Mouse (Mus musculus) left cerebral cortex, adult 2 months (tissue): ENCODE results near the gene Il1rl1. TPM values are rescaled to one million over a fixed set of nuclear protein-coding genes. Genes with fewer than 3 reads are reported as not detected.

Experiments
- DNase-seq, 2 experiments: peaks; one replicate each; pipeline ENCODE4 v3.0.0; 2021 to 2022; ENCODE audit warnings: low spot score in 2 of 2, mixed read lengths in 1 of 2; ENCODE audit errors: extremely low spot score in 1 of 2
- H3K27ac ChIP-seq: fragments of 200-600 bp; 2 replicates; pipeline ENCODE4 v1.8.1; 2022
- H3K4me3 ChIP-seq: fragments of 200-600 bp; 2 replicates; pipeline ENCODE4 v1.8.1; 2022
- CTCF ChIP-seq: fragments of 200-600 bp; IDR thresholded peaks from 2 replicates; pipeline ENCODE4 v1.8.1; 2022; ENCODE audit warnings: antibody characterized with exemption, mild to moderate bottlenecking, moderate library complexity
- intact Hi-C: fragments of 180-260 bp; cut with DNase I; formaldehyde crosslinking; loops from one replicate; pipeline ENCODE4 v1.15.1; 2025
- total RNA-seq, 2 experiments: library from RNA; stranded (reverse); gene quantifications; 2 replicates each; pipeline ENCODE4 v1.2.3; 2021

Il1rl1 gene
- total RNA-seq, 2 experiments from 2014 or later, result 0.14 TPM; not detected in 1

- peak in 1 of 2 experiments; percentile 17 for DNase-seq
- no peak for TF ChIP-seq CTCF
- 0 out of 2 replicates have a peak overlapping the region, but pooled peaks have one; percentile 18 for H3K27ac ChIP-seq
- H3K4me3 ChIP-seq, result no peak overlapping the region
- intact Hi-C loops, result no loop called here
Observed at GRCm38 (mm10) chr1:40444800-40445199, 15.4 kb downstream of the Il1rl1 start.

DNA sequence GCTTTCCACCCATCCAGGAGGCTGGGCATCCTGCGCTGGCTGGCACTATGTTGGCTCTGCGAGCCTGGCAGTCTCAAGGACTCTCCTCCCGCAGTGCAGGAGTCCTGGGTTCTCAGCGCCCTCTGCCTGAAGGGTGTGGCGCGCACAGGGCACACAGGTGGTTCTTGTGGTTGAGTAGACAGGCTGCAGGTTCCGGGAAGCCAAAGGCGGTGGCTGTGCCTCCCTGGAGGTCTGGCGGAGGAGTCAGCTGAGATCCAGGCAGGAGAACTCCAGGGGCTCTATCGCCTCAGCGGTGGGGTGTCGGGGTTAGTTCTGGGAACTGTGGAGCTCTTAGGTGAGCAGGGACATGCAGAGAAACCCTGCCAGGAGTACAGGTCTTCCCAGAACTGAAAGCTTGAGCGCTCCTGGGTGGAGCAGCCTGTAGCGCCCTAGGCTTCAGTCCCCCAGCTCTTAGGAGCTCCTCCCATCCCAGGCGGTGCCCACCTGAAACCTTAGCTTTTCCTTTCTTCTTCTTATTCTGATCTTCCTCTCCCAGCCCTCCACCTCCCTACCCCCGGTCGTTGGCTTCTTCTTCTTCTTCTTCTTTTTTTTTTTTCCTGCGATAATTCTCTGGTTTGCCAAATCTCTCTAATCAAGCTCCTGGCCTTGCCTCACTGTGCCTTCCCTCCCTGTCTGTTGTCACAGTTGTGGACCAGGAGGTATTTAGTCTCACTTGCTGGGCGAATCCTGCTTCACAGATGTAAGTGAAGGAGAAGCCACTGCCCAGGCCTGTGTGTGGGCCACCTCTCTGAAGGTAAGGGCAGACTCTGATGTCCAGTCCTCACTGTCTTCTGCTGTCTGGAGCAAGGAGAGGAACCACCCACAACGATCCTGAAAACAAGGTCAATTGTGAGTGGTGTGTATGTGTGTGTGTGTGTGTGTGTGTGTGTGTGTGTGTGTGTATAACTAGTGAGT is 36.4 kb downstream of the Il1rl1 start, which contains the start of gene Il18r1:
Gene Il18r1, plus strand, starts transcription at position 76 of the 954 bp plus-strand sequence.
- peak; percentile 5 for TF ChIP-seq CTCF
- intact Hi-C loops, result no loop called here
- Histone ChIP-seq H3K27ac (no peak within 1 kb of the TSS), H3K4me3 (no peak within 1 kb of the TSS)
- peak in 1 of 2 experiments; percentile 9 for DNase-seq

- intact Hi-C loops, result no loop called here
- Histone ChIP-seq H3K27ac (no peak overlapping the region), H3K4me3 (no peak overlapping the region)
- DNase-seq, result no peak
- TF ChIP-seq CTCF, result no peak
Observed at GRCm38 (mm10) chr1:40467306-40467705, 37.9 kb downstream of the Il1rl1 start.

DNA sequence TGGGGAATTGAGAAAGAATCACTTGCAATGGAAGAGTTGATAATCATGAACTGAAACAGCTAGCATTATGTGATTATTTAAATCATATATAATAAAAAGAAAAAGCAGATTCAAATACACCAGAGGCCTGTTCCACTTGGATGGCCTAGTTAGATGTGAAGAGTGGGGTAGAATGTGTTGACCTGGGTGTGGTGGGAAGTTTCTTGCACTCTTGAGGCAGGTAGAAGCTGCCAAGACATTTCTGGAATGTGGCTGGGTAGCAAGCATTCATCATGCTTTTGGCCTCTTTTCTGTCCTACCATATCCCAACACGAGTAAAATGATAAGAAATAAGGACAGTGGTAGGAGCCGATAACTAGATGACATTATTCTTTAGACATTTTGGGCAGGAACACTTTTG is 39.4 kb downstream of the Il1rl1 start:
- intact Hi-C loops, result no loop called here
- TF ChIP-seq CTCF, result no peak
- no peak for DNase-seq
- Histone ChIP-seq H3K27ac (no peak overlapping the region), H3K4me3 (no peak overlapping the region)

DNA sequence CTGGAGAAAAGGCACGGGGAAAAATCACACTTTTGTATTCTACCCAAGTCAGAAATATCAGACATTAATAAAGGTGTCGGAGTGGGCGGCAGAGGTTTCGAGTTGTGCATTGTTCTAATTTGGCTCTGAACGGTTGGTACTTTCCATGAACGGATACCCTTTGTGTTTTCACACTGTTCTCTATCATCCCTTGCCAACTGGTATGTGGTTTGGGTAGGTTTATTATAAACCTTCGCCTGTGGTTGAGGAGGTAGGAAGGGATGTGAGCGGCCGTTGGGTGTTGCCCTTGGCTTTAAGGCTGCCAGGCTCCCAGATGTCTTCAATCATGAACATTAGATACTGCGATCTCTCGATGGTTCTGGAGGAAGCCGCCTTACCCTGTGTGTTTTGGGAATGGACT is 40.5 kb downstream of the Il1rl1 start:
- intact Hi-C loops, result no loop called here
- no peak for TF ChIP-seq CTCF
- DNase-seq, result no peak
- no peak overlapping the region for H3K4me3 ChIP-seq
- no peak overlapping the region for H3K27ac ChIP-seq

GRCm38 (mm10) chr1:40472401-40472800 is 43.0 kb downstream of the Il1rl1 start:
- no peak overlapping the region for H3K27ac ChIP-seq
- no peak overlapping the region for H3K4me3 ChIP-seq
- no peak for TF ChIP-seq CTCF
- DNase-seq, result no peak
- intact Hi-C loops, result no loop called here

DNA sequence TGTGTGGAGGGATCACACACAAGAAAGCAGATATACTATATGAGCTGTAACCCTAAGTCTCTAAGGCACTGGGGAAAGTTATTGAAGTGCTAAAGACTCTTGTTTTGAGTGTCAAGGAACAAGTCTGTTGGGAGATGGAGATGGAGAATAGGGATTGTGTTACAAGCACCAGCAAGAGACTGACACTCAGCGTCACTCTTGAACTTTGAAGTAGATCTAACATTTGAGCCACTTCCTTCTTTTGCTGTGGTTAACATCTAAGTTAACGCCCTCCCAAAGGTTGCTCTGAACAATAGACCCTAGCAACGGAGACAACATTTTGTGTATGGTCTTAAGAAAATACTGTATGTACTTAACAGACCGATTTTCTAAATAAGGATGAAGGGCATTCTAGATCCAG is 44.3 kb downstream of the Il1rl1 start:
- Histone ChIP-seq H3K27ac (no peak overlapping the region), H3K4me3 (no peak overlapping the region)
- intact Hi-C loops, result no loop called here
- TF ChIP-seq CTCF, result no peak
- no peak for DNase-seq

DNA sequence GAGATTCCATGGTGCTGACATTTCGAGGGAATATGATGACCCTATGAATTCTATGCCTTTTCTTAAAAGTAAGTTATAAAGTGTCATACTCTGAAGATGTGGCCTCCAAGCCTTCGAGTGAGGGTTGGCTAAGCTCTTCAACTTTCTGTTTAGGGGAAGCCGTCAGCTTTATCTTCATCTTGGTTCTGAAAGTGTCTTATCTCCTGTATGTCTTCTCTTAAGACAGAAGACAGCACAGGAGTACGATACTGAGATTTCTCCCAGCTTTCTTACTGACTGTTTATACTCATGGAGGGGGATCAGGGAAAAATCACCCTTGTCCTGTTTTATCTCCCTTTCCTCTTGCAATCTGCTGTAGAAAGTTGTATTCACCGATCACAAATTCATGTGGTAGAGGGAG is 45.0 kb downstream of the Il1rl1 start:
- no peak overlapping the region for H3K4me3 ChIP-seq
- TF ChIP-seq CTCF, result no peak
- H3K27ac ChIP-seq, result no peak overlapping the region
- intact Hi-C loops, result no loop called here
- DNase-seq, result no peak

- no peak for DNase-seq
- intact Hi-C loops, result no loop called here
- Histone ChIP-seq H3K4me3 (no peak overlapping the region), H3K27ac (no peak overlapping the region)
- no peak for TF ChIP-seq CTCF
Observed at GRCm38 (mm10) chr1:40475697-40476096, 46.3 kb downstream of the Il1rl1 start.

DNA sequence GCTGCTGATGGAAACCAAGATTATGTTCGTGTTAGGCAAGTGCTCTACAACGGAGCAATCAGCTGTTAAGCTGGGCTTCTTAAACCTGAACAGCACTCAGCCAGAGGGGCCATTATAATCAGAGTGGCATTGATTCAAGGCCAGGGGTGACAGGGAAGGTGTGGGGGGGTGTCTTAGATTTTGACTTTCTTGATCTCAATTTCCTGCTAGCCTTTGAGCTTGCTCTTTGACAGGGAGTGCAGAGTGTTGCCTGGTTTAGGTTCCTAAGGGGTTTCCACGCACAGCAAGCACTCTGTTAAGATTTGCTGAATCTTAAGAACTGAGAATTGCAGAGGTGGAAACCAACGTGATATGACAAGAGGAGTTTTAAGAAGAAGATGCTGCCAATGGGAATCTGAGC is 47.4 kb downstream of the Il1rl1 start:
- no peak for TF ChIP-seq CTCF
- DNase-seq, result no peak
- intact Hi-C loops, result no loop called here
- H3K27ac ChIP-seq, result no peak overlapping the region
- H3K4me3 ChIP-seq, result no peak overlapping the region

DNA sequence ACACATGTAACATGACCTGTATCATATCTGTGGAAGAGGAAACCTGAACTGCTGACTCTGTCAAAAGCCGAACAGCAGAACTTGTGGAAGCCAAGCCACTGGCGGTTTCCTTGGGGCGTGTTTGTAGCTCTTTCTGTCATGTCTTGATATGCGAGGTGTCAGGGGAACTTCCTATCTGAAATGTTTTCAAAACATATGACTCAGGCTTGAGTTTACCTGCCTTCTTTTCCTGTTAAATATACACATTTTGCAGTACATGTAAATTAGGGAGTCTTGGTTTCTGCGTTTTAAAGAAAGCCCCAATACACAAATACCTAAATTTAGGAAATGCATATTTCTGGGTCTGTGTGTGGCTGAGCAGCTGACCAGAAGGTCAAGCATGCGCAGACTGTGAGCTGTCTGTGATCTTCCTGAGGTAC is 50.1 kb downstream of the Il1rl1 start:
- H3K27ac ChIP-seq, result no peak overlapping the region
- H3K4me3 ChIP-seq, result no peak overlapping the region
- intact Hi-C loops, result no loop called here
- no peak for TF ChIP-seq CTCF
- no peak for DNase-seq

DNA sequence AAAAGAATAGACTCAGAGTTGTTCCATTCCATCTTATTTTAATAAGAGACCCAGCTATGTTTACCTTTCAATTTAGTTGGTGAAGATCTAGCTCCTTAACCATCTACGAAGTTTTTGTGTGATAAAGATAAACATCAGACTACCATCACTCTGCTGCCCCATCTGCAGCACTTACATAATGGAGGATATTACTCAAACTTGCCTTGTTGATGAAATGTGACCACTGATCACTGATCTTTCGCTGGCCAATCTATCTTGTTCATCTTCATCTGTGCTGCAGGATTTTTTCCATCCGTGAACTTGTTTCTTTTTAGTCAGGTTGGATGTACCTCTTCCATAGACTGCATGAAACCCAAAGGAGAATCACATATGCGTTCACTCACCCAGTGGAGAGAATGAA is 65.2 kb downstream of the Il1rl1 start:
- H3K27ac ChIP-seq, result no peak overlapping the region
- intact Hi-C loops, result no loop called here
- H3K4me3 ChIP-seq, result no peak overlapping the region
- TF ChIP-seq CTCF, result no peak
- DNase-seq, result no peak

- no peak overlapping the region for H3K27ac ChIP-seq
- no peak for TF ChIP-seq CTCF
- no peak for DNase-seq
- H3K4me3 ChIP-seq, result no peak overlapping the region
- intact Hi-C loops, result no loop called here
Observed at GRCm38 (mm10) chr1:40499708-40500107, 70.3 kb downstream of the Il1rl1 start.
